Mouse (Mus musculus) granulocyte monocyte progenitor cell, adult 5-6 weeks (primary cell): Measurements from ENCODE around the gene Cdc42bpa. TPM values are rescaled to one million over a fixed set of nuclear protein-coding genes. Genes with fewer than 3 reads are reported as not detected.

Source experiments
- ATAC-seq: replicated peaks from 2 replicates; pipeline ENCODE4 v1.8.0; 2016; ENCODE audit warnings: mild to moderate bottlenecking, moderate TSS enrichment, inconsistent platforms; ENCODE audit not compliant: poor library complexity, severe bottlenecking
- total RNA-seq, 2 experiments: library from RNA; stranded (forward) in 1 of 2; stranded (reverse) in 1 of 2; fragments of 200-712, 200-1000 nt in 1 of 2; fragments of >200 nt in 1 of 2; fragmentation: Nextera tagmentation in 1 of 2; gene quantifications; 2 replicates each; pipeline ENCODE4 v1.2.3; 2014 to 2017

The Cdc42bpa gene
- total RNA-seq, 2 experiments from 2014 or later, result 5.5 to 9.3 TPM

DNA sequence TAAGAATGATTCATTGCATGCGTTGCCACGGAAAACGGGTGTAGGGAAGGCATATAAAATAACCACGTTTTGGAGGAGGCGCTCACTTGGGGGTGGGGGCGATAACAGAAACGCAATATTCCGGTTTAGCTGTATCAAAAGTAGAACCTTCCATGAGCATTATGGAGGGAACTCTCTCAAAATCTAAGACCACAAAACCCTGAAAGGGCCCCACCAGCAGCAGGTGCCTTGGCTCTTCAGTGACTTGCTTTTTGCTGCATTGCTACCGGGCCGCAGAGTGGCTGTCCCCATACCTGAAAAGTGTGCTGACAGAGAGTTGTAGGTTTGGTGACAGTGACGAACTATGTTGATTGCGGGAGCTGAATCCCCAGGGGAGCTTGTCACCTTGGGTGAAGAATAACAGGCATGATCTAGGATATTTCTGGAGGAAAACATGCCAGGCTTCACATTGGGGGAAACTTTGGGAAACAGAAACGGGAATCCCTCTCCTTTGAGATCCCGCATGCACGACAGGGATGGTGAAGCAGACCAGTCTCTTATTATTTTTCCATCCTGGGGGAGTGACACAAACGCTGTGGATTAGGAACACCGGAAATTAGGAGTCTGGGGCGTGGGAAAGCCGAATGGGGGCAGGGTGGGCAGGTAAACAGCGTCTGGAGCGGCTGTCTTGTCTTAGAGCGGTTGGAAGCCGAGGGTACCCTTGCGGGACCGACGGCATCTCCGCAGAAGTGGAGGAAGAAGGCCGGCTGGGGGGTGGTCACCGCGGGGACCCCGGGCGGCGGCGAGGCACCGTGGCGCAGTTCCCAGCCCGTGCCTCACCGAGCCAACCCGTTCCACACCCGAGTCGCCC lies 1.2 kb upstream of the Cdc42bpa start:
- ATAC-seq, result peak; percentile 6

DNA sequence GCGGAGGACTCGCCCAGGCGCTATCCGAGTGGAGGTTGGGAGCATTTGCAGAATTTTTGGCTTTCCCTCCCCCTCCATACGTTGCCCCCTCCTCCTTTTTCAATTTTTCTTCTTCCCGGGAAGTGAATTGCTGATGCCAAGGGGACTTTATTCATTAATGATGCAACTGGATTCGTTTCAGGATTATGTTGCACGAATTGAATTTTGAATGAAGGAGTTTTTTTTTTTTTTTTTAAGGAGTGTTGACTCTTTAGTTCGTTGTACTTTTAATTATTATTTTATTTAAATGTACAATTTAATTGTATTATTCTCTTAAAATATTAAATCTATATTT lies 238 bp downstream of the Cdc42bpa start:
- no peak for ATAC-seq

DNA sequence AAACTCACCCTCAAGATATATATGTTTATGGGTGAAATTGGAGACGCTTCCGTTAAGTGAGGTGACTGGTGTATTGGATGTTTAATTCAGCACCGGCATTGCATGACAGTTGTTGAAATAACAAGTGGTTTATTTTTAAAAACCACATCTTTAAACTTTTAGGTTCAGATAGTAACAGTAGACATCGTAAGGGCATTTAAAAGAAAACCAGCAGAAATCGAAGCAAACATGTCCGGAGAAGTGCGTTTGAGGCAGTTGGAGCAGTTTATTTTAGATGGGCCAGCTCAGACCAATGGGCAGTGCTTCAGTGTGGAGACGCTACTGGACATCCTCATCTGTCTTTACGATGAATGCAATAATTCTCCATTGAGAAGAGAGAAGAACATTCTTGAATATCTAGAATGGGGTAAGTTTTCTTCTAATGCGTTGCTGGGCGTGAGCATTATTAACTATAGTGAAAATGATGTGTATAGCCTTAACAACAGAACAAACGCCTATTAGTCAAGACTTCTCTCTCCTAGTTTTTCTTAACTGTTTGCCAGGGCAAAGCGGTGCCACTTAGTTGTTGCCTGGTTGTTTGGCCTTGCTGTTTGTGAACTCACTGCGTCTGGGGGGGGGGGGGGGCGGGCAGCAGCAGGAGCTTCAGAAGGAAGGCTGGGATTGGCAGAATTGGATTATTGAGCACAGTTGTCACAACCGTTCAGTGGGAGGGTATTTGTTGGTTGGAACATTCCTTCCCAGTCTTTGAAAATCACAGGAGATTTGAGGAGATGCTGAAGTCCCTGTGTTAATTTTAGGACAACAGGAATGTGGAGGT lies 818 bp downstream of the Cdc42bpa start:
- no peak for ATAC-seq

DNA sequence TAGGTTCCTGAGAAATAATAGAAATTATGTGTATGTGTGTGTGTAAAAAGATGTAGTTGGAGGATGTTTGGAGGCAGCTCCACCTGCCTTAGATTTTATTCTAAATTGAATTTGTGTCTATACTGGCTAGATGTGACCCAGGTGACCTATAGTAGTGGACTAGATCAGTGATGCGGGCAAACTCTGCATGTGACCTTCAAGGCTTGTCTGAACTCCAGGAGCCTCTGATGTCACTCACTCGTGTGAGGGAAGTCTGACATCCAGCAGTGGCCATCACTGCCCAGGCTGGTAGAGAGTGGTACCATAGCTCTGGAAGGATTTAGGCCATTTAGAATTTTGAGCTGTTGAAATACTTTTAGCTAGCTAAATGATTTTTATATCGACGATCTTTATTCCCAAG lies 1.5 kb downstream of the Cdc42bpa start:
- ATAC-seq, result no peak

DNA sequence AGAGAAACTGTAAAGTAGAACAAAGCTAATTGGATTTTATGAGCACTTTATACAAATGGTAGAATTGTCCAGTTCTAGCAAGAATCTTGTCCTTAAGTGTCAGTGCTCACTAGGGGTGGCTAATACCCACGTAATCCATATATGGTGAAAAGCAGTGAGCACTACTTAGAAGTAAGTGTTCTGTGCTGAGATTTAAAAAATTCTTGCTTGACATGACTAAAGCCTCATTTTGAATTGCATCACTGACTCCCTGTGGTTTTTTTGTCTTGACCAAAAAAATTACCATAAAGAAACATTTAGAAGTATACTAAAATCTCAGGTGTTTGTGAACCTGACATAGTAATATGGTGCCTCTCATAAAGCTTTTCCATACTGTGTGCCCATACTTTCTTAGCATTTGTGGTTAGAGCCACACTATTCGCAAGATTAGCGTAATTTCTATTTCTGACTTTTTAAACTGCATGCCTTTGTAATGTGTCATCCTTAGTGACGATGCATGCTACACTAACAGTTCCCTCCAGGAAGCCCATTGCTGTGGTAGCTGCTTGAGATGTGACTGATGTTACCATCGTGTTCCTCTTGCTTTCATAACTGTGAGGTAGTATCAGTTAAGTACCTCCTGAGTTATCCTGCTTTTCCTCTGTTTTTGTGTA lies 9.6 kb downstream of the Cdc42bpa start:
- no peak for ATAC-seq

DNA sequence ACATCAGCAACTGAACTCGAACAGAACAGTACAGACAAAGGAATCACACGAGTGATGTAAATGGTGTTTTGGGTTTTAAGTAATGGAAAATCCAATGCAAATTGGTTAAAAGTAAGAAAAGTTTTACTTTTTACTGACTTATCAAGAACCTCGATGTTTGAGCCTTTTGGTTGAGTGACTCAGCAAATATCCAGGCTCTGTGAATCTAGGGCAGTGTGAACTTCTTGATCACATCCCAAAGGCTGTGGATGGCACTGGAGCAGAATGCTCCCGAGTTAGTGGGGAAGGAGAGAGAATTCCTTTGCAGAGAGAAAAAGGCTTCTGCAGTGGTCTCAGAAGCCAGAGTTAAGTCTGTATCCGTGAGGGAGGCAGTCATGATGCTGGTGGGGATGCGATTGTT lies 14.7 kb downstream of the Cdc42bpa start:
- no peak for ATAC-seq

DNA sequence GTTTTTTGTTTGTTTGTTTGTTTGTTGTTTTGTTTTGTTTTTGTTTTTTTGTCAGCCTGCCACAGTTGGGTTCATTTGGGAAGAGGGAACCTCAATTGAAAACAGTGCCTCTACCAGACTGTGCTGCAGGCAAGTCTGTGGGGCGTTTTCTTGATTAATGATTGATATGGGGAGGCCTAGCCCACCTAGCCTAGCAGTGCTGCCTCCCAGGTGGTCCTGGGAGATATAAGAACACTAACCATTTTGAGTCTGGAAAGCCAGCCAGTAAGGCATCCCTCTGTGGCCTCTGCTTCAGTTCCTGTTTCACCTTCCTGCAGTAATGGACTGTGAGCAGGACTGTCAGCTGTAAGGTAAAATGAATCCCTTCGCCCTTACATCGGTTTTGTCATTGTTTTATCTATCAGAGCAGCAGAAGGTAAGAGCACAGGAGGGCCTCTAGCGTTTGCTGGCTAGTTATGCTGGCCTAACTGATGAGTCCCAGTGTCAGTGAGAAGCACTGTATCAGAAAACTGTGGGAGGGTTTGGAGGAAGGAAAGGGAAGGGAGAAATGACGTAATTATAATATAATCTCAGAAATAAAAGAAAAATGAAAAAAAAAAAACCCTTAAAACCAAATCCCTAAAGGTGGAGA lies 15.5 kb downstream of the Cdc42bpa start:
- ATAC-seq, result peak; percentile 40

DNA sequence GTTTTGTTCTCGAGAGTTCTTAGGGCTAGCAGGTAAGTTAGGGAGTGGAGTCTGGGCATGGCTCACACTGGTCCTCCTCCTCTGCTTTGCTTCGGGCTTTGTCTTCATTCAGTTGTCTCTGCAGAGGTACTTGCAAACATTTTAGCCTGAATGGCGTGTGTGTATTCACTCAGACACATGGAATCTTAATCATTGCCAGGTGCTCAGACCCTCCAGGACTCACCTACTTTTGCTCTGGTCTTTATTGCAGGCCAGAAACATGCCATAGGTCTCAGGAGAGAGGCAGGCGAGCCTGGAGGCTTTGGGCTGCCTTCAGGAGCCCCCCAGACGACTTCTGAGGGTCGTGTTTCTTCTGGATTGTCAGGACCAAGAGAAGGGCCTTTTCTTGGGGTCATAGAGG lies 17.2 kb downstream of the Cdc42bpa start:
- no peak for ATAC-seq

DNA sequence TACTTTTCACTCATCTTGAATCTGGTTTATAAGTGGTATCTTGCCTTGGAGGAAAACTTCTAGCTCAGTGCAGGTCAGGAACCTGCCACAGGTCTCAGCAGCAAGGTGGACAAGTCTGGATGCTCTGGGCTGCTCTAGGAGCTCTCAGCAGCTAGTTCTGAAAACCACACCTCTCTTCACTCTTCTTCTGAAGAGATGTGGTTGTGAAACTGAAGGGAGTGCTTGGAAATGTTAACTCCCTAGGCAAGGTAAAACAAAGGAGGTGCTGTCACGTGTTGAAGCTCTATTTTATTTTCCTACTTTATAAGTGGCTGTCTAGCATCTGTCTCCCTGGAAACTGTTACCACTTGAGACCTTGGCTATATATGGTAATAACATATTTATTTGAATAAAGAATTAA lies 18.5 kb downstream of the Cdc42bpa start:
- no peak for ATAC-seq

DNA sequence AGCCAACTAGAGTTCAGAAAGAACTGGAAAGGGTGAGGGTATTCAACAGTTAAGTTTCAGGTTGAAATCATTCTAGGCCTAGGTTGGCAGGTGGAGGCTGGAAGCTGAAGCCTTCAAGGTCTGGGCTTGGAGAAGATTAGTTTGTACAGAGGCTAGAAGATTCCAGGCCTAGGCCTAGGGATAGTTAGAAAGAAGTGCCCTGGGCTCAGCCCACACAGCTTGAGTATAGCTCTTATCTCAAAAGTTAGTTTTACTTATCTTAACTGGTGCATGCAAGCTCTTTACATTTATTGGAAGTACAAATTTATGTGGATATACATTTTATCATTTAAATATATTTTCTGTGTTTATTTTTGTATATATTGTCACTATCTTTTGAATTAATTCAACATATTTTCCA lies 21.4 kb downstream of the Cdc42bpa start:
- ATAC-seq, result no peak

DNA sequence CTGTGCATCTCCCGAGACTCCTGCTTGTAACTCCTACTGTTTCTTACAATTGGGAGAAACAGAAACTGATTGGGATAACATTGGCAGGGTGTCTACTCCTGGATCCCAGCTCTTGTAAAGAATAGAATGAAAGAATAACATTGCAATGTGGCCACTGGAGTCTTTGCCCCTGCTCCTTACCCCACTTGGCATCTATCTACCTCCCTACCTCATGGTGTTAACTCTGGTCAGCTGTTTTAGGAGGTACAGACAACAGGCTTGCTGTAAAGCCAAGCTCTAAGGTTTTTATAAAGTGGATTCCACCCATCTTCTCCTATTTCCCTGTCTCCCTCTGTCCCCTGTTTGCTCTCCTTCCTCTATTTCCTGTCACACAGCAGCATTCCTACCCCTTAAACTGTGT lies 21.9 kb downstream of the Cdc42bpa start:
- ATAC-seq, result no peak

DNA sequence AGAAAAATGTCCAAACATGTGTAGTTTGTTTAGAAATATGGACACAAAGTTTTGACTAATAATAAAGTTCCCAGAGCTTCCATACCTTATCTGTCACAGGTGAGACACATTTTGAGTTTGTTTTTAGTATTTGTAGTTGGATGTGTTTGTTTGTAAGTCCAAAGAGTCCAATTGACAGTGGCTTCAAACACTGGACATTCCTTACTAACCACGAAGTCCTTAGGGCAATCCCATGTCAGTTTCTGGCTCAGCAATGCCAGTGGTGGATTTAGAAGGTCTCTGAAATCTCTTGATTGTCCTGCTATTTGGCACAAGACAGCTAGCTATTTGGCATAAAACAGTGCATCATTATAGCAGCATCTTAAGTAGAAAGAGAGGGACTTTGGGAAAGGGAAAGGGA lies 22.7 kb downstream of the Cdc42bpa start:
- ATAC-seq, result no peak

DNA sequence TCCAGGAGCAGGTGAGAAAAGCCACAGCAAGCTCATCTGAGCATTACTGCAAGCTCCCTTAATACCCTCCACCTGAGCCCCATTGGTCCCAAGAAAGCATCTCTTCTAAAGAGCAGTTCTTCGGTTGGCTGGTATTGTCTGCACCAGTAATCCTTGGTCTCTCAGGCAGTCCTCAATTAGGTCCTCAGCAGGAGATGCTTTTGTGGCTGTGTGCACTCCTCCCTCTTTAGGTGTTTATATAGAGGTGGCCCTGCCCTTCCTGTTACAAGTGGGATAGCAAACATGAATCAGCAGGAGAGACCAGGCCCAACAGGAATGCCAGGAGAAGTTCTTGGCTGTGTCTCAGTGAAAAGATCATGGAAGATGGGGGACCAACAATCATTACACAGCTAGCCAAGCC lies 23.9 kb downstream of the Cdc42bpa start:
- no peak for ATAC-seq

DNA sequence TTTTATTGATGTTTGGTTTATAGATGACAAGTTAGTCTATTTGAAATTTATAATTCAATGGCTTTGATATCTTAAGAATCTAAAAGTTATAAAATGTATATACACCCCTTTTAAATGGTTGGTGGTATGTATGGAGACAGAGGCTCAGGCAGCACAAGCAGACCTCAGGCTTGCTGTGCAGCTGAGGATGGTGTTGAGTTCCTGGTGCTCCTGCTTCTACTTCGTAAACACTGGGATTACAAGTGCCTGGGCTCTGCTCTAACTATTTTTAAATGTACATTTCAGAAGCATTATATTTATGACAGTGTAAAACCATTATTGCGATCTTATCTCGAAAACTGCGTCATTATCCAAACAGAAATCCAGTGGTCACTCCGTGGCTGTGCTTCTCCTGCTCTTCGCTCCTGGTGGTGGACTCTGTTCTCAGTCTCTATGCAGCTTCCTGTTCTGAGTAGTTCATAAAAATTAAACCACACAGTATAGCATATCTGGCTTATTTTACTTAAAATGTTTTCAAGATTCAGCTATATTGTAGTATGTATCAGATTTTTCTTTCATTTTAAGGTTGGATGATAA lies 31.5 kb downstream of the Cdc42bpa start:
- no peak for ATAC-seq

DNA sequence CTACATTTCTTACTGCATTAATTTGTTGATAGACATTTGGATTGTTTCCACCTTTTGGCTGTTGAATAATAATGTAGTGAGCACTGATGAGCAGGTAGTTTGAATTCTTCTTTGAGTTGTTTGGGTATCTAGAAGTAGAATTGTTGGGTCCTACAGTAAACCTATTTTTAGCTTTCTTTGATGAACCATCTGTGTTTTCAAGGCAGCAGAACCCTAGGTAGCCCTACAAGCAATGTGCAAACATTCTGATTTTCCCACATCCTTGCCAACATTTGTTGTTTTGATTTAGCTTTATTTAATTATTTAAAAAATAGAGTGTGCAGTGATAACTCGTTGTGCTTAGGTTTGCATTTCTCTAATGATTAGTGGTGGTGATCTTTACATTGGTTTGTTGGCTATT lies 32.0 kb downstream of the Cdc42bpa start:
- ATAC-seq, result no peak

DNA sequence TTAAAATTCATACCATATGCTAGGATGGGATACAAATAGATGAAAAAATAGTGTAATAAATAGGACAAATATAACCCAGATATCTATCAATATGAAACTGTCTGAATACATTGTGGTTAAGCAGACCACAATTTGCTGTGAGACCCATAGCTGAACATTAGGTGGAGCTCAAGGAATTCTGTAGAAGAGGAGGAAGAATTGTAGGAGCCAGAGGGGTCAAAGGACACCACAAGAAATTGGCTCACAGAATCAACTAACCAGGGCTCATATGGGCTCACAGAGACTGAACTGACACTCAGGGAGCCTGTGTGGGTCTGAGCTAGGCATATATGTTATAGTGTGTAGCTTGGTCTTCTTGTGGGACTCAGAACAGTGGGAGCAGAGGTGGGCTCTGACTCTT lies 47.8 kb downstream of the Cdc42bpa start:
- ATAC-seq, result no peak

DNA sequence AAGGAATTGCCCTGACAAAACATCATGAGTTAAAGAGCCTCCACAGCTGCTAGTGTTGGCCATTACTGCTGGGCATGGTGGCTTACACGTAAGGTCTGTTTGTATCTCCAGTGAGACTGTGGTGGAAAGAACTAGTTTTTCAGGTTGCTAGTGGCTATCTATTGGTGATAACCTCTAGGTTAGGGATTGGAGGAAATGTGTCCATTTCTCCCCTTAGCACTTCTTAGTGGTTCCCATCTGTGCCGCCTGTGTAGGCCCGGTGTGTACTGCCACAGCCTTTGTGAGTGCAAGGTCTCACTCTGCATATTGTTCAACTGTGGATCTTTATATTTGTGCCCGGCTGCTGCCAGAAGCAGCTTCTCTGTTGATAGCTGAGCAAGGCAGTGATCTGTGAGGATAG lies 53.2 kb downstream of the Cdc42bpa start:
- ATAC-seq, result no peak

DNA sequence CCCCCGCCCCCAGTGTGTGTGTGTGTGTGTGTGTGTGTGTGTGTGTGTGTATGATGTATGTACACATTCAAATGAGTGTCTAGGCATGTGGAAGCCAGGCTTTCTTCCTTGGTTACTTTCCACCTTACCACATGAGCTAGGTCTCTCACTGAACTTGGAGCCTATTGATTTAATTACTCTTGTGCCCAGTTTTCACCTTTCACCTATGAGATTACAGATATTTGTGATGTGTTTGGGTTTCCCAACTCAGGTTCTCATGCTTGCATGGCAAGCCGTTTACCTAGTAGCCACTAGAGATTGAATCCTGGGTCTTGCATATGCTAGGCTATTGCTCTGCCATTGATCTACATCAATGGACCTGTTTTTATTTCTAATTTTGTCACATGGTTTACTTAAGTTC lies 57.9 kb downstream of the Cdc42bpa start:
- ATAC-seq, result no peak

DNA sequence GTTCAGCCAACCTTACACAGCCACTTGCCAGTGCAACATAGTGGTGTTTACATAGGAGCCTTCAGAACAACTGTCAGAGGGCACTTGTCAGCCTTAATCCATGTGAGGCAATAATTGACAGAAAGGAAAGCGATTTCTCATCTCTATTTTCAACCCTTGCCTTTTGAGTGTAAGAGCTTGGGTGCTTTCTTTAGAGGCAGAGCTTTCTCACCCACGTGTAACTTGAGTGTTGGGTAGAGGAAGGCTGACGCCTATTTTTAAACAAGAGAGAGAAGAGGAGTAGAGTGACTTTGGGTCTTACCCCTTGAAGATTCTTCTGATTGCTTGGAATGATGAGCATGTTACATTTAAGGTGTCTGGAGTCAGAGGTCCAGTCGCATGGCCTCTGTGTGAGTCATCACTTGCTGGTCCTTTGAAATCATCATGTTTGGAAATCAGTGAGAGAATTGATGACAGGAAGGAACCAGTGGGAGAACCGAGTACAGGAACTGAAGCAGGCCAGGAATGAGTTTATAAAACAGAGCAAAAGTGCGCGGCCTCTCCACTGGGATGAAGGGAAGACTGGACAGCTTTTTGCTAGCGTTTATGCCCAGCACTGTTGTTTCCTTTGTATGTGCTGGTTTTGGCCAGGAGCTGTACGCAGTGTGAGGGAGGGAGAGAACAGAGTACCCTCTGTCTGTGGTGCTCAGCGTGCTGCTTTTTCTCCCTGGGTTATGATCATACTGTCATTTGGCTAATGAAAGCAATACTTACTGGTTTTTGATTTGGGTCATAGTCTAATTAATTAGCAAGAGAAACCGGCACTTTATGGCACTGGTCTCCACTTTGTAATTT lies 61.4 kb downstream of the Cdc42bpa start:
- ATAC-seq, result no peak

DNA sequence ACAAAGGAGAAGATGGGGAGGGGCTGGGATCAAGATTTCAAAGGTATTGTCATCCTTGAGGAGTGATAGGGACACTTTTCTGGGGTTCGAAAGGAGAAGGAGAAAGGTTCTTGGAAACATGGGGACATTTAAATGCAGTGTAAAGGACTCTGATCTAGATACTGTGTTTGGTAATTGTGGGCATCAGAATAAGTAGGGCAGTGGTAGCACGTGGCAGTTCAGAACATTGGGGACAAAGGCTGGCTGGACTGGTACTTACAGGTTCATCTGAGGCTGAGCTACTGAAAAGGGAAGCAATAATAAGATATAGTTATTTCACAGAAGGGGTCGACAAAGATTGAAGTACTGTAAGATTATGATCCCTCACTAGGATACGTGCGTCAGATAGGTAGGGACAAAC lies 63.2 kb downstream of the Cdc42bpa start:
- ATAC-seq, result no peak
